Mouse (Mus musculus) ES-E14 (cell line): ENCODE data around the gene Cntn4.

Source experiments
- HCFC1 ChIP-seq: IDR thresholded peaks from 2 replicates; pipeline ENCODE4 v1.6.1; 2012; ENCODE audit warnings: low read length, inconsistent platforms, borderline replicate concordance; ENCODE audit not compliant: insufficient read depth
- ZNF384 ChIP-seq: IDR thresholded peaks from 2 replicates; pipeline ENCODE4 v1.6.1; 2012; ENCODE audit warnings: low read depth, low read length, inconsistent platforms

DNA sequence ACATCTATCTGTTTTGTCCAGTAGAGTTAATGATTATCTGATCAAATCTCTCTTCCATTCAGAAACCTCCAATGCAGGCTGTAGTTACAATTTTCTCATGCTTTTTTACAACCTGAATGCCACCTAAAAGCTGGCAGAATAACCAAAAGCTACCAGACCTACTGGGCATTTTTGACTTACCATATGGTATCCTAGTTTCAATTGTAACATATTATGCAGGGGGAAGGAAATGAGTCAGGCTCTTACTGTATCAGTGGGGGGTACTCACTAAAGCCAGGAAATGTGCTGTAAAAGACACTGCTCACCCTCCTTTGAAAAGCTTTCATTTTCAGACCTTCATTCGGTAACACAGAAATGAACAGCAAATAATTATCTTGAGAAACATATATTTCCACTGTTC is 763.3 kb downstream of the Cntn4 start:
- TF ChIP-seq ZNF384 = no peak
- TF ChIP-seq HCFC1 = no peak
